Mouse (Mus musculus) CH12.LX (cell line): ENCODE results near the gene Nap1l4. TPM values are rescaled to one million over a fixed set of nuclear protein-coding genes. Genes with fewer than 3 reads are reported as not detected.

Experiments used
- DNase-seq: peaks from one replicate; pipeline ENCODE4 v3.0.0-alpha.2; 2013; ENCODE audit errors: extremely low read depth
- H3K27ac ChIP-seq: 2 replicates; pipeline ENCODE4 v1.5.1; 2012; ENCODE audit warnings: low read depth, mild to moderate bottlenecking, control low read depth, moderate library complexity; ENCODE audit not compliant: insufficient read depth
- H3K27me3 ChIP-seq: replicated peaks from 2 replicates; pipeline ENCODE3; 2012; ENCODE audit warnings: inconsistent platforms
- H3K36me3 ChIP-seq, 2 experiments: replicated peaks in 1 of 2; 2 replicates each; pipeline versions ENCODE3 to v1.6.1; 2012; ENCODE audit warnings: inconsistent platforms in 1 of 2, low read length in 1 of 2, mild to moderate bottlenecking in 1 of 2, mixed read lengths in 1 of 2, moderate library complexity in 1 of 2; ENCODE audit not compliant: control insufficient read depth in 1 of 2, insufficient read depth in 1 of 2
- H3K4me1 ChIP-seq, 2 experiments: 2 replicates each; pipeline ENCODE4 v1.6.1; 2012; ENCODE audit warnings: inconsistent platforms in 1 of 2, moderate library complexity in 1 of 2; ENCODE audit not compliant: insufficient read depth in 2 of 2, control insufficient read depth in 1 of 2
- H3K4me2 ChIP-seq: 2 replicates; pipeline ENCODE4 v1.6.1; 2012; ENCODE audit warnings: low read depth, mild to moderate bottlenecking, control low read depth; ENCODE audit not compliant: poor library complexity, insufficient read depth, severe bottlenecking
- H3K4me3 ChIP-seq, 3 experiments: fragments of 150-350 bp in 1 of 3; sonication (generic) in 1 of 3; replicated peaks in 1 of 3; 2 replicates each; pipeline versions ENCODE3 to v1.5.1; 2011 to 2012; ENCODE audit warnings: low read depth in 2 of 3, low read length in 2 of 3, mild to moderate bottlenecking in 2 of 3, moderate library complexity in 2 of 3, control low read depth in 1 of 3, improper control_type of control experiment in 1 of 3, inconsistent platforms in 1 of 3, mixed read lengths in 1 of 3; ENCODE audit not compliant: poor library complexity in 1 of 3
- H3K79me2 ChIP-seq: replicated peaks from 2 replicates; pipeline ENCODE4 v1.6.1; 2012; ENCODE audit warnings: mild to moderate bottlenecking, moderate library complexity; ENCODE audit not compliant: control insufficient read depth, poor library complexity, insufficient read depth, severe bottlenecking; ENCODE audit errors: extremely low read depth
- H3K9ac ChIP-seq: 2 replicates; pipeline ENCODE4 v1.6.1; 2012; ENCODE audit warnings: low read depth, mild to moderate bottlenecking, control low read depth, moderate library complexity; ENCODE audit not compliant: insufficient read depth
- H3K9me3 ChIP-seq: replicated peaks from 2 replicates; pipeline ENCODE3; 2012; ENCODE audit warnings: low read length, inconsistent platforms, mixed read lengths
- CHD1 ChIP-seq: IDR thresholded peaks from 2 replicates; pipeline ENCODE4 v1.6.1; 2012; ENCODE audit warnings: low read depth, low read length, improper control_type of control experiment, inconsistent platforms
- CHD2 ChIP-seq: IDR thresholded peaks from 2 replicates; pipeline ENCODE4 v1.6.1; 2011; ENCODE audit warnings: low read length, improper control_type of control experiment
- CTCF ChIP-seq, 2 experiments: IDR thresholded peaks in 1 of 2; conservative IDR thresholded peaks in 1 of 2; 2 replicates each; pipeline ENCODE4 v1.5.1; 2011 to 2012; ENCODE audit warnings: low read depth in 2 of 2, low read length in 2 of 2, improper control_type of control experiment in 1 of 2, inconsistent platforms in 1 of 2, mild to moderate bottlenecking in 1 of 2, moderate library complexity in 1 of 2
- E2F4 ChIP-seq: IDR thresholded peaks from 2 replicates; pipeline ENCODE4 v1.6.1; 2011; ENCODE audit warnings: low read depth, low read length, improper control_type of control experiment; ENCODE audit not compliant: insufficient replicate concordance
- ETS1 ChIP-seq: conservative IDR thresholded peaks from 2 replicates; pipeline ENCODE4 v1.6.1; 2012; ENCODE audit warnings: low read depth, mild to moderate bottlenecking, inconsistent platforms, low read length, improper control_type of control experiment, moderate library complexity
- IRF4 ChIP-seq: IDR thresholded peaks from 2 replicates; pipeline ENCODE4 v1.6.1; 2014; ENCODE audit warnings: low read depth, mild to moderate bottlenecking, inconsistent platforms, low read length, improper control_type of control experiment
- JUN ChIP-seq: IDR thresholded peaks from 2 replicates; pipeline ENCODE4 v1.6.1; 2011; ENCODE audit warnings: low read depth, mild to moderate bottlenecking, low read length, improper control_type of control experiment, moderate library complexity; ENCODE audit not compliant: insufficient read depth
- JUND ChIP-seq: conservative IDR thresholded peaks from 2 replicates; pipeline ENCODE4 v1.6.1; 2011; ENCODE audit warnings: low read depth, low read length, improper control_type of control experiment
- KAT2A ChIP-seq: IDR thresholded peaks from 2 replicates; pipeline ENCODE4 v1.6.1; 2012; ENCODE audit warnings: low read length, improper control_type of control experiment, inconsistent platforms; ENCODE audit not compliant: insufficient replicate concordance
- MAFK ChIP-seq: IDR thresholded peaks from 2 replicates; pipeline ENCODE4 v1.6.1; 2011; ENCODE audit warnings: low read length, improper control_type of control experiment; ENCODE audit not compliant: insufficient replicate concordance
- MYC ChIP-seq: IDR thresholded peaks from 2 replicates; pipeline ENCODE4 v1.6.1; 2011; ENCODE audit warnings: low read depth, mild to moderate bottlenecking, improper control_type of control experiment, low read length
- NRF1 ChIP-seq: IDR thresholded peaks from 2 replicates; pipeline ENCODE4 v1.6.1; 2014; ENCODE audit warnings: low read depth, mild to moderate bottlenecking, inconsistent platforms, low read length, improper control_type of control experiment, moderate library complexity
- POLR2AphosphoS2 ChIP-seq: IDR thresholded peaks from 2 replicates; pipeline ENCODE4 v1.6.1; 2011; ENCODE audit warnings: low read depth, low read length, improper control_type of control experiment
- RAD21 ChIP-seq: IDR thresholded peaks from 2 replicates; pipeline ENCODE4 v1.6.1; 2011; ENCODE audit warnings: low read depth, mild to moderate bottlenecking, low read length, improper control_type of control experiment, moderate library complexity
- SIN3A ChIP-seq: IDR thresholded peaks from 2 replicates; pipeline ENCODE4 v1.6.1; 2012; ENCODE audit warnings: low read length, improper control_type of control experiment, inconsistent platforms
- SMC3 ChIP-seq: IDR thresholded peaks from 2 replicates; pipeline ENCODE4 v1.6.1; 2011; ENCODE audit warnings: low read depth, low read length, improper control_type of control experiment
- TBP ChIP-seq: conservative IDR thresholded peaks from 2 replicates; pipeline ENCODE4 v1.6.1; 2011; ENCODE audit warnings: low read depth, low read length, improper control_type of control experiment
- TCF12 ChIP-seq: IDR thresholded peaks from 2 replicates; pipeline ENCODE4 v1.6.1; 2014; ENCODE audit warnings: low read depth, mild to moderate bottlenecking, inconsistent platforms, low read length, improper control_type of control experiment
- UBTF ChIP-seq: IDR thresholded peaks from 2 replicates; pipeline ENCODE4 v1.6.1; 2012; ENCODE audit warnings: low read depth, mild to moderate bottlenecking, inconsistent platforms, low read length, improper control_type of control experiment, moderate library complexity
- USF2 ChIP-seq: conservative IDR thresholded peaks from 2 replicates; pipeline ENCODE4 v1.6.1; 2011; ENCODE audit warnings: low read depth, low read length, improper control_type of control experiment
- ZC3H11A ChIP-seq: IDR thresholded peaks from 2 replicates; pipeline ENCODE4 v1.6.1; 2012; ENCODE audit warnings: low read depth, mild to moderate bottlenecking, inconsistent platforms, low read length, improper control_type of control experiment
- ZKSCAN1 ChIP-seq: IDR thresholded peaks from 2 replicates; pipeline ENCODE4 v1.6.1; 2012; ENCODE audit warnings: low read depth, inconsistent platforms, low read length, improper control_type of control experiment, borderline replicate concordance
- ZNF384 ChIP-seq: IDR thresholded peaks from 2 replicates; pipeline ENCODE4 v1.6.1; 2012; ENCODE audit warnings: low read depth, low read length, improper control_type of control experiment, inconsistent platforms
- dilution Hi-C: fragments of 300-500 bp; cut with MboI; formaldehyde crosslinking; loops from 2 replicates; pipeline ENCODE4 v1.14.3; 2020; ENCODE audit warnings: low sequenced_read_pairs; ENCODE audit not compliant: extremely low pct_unique_long_range_greater_than_20kb, extremely low pct_ligation_motif_present
- in situ Hi-C: fragments of 300-500 bp; cut with MboI; formaldehyde crosslinking; loops from 3 replicates; pipeline ENCODE4 v1.14.3; 2019; ENCODE audit warnings: low sequenced_read_pairs, low pct_ligation_motif_present, low pct_unique_long_range_greater_than_20kb, mixed read lengths
- polyA plus RNA-seq: library from polyadenylated mRNA; unstranded; fragments of >175 nt; gene quantifications from 2 replicates; pipeline ENCODE4 v1.2.1, GENCODE M21; 2012; ENCODE audit warnings: low read depth; ENCODE audit not compliant: insufficient read length
- total RNA-seq, 2 experiments: library from RNA; depleted of rRNA; stranded (reverse); fragments of 300-350 nt in 1 of 2; fragments of >200 nt in 1 of 2; gene quantifications; 2 replicates each; pipeline ENCODE4 v1.2.3; 2012 to 2014

Gene Nap1l4
- total and polyA plus RNA-seq, 3 experiments, result 121 to 175 (median 154) TPM

- Histone ChIP-seq H3K36me3 (no peaks in the 10 kb centered on the region), H3K4me3 (no peak overlapping the region), H3K27ac (no peak overlapping the region)
- TF ChIP-seq ZC3H11A, result no peak
- TF ChIP-seq NRF1, result no peak
- no peak for TF ChIP-seq RAD21
- no peak for TF ChIP-seq POLR2AphosphoS2
- no peak for TF ChIP-seq E2F4
- TF ChIP-seq TCF12, result no peak
- TF ChIP-seq ZKSCAN1, result no peak
- TF ChIP-seq MYC, result no peak
- no peak for TF ChIP-seq UBTF
- TF ChIP-seq CTCF (conservative IDR thresholded peaks at IDR 0.05 in 1 of 2, IDR thresholded peaks at IDR 0.05 in 1 of 2; ENCODE audit: low read depth in 2 of 2, low read length in 2 of 2), result no peak
- no peak for TF ChIP-seq KAT2A
- no peak for TF ChIP-seq JUN
- no peak for TF ChIP-seq ZNF384
- no peak for TF ChIP-seq SIN3A
- no peak for TF ChIP-seq ETS1
- TF ChIP-seq USF2, result no peak
- TF ChIP-seq TBP, result no peak
- TF ChIP-seq MAFK, result no peak
- TF ChIP-seq, all 38 proteins: peak for 0
- Histone ChIP-seq H3K9ac (no peak overlapping the region), H3K79me2 (no peaks in the 10 kb centered on the region), H3K27me3 (peaks cover 64% of the 10 kb centered on the region), H3K4me2 (no peak overlapping the region), H3K4me1 (no peaks in the 10 kb centered on the region), H3K9me3 (peaks cover 11% of the 10 kb centered on the region)
- in situ Hi-C loops, result no loop called here
- DNase-seq, result no peak
- dilution Hi-C loops, result no loop called here
Observed at GRCm38 (mm10) chr7:143498584-143498983, 50.3 kb downstream of the Nap1l4 start.

- Histone ChIP-seq H3K4me2 (no peak overlapping the region), H3K9ac (no peak overlapping the region), H3K9me3 (no peaks in the 10 kb centered on the region), H3K36me3 (no peaks in the 10 kb centered on the region), H3K79me2 (no peaks in the 10 kb centered on the region), H3K27ac (no peak overlapping the region), H3K4me1 (no peaks in the 10 kb centered on the region), H3K4me3 (no peak overlapping the region), H3K27me3 (peaks cover 73% of the 10 kb centered on the region)
- no peak for DNase-seq
- no peak for TF ChIP-seq CHD2
- TF ChIP-seq CHD1, result no peak
- peak; percentile 50; the same call in 1 of the 2 replicates for TF ChIP-seq ZNF384
- no peak for TF ChIP-seq SMC3
- TF ChIP-seq JUND, result no peak
- no peak for TF ChIP-seq IRF4
- no peak for TF ChIP-seq NRF1
- dilution Hi-C loops, result no loop called here
- in situ Hi-C loops, result no loop called here
Observed at GRCm38 (mm10) chr7:143495104-143495961, 53.6 kb downstream of the Nap1l4 start.
